Mouse (Mus musculus): ENCODE data around the gene Psmb10. TPM values are rescaled to one million over a fixed set of nuclear protein-coding genes. Genes with fewer than 3 reads are reported as not detected.

Psmb10 gene
- polyA plus RNA-seq, 1 experiment, result 73.5 TPM

- no peak overlapping the region for H3K4me3 ChIP-seq (ENCODE audit: insufficient read depth, poor library complexity, severe bottlenecking)
These were observed 23.3 kb upstream of the Psmb10 start for GRCm38 (mm10) chr8:105961536-105961935.

DNA sequence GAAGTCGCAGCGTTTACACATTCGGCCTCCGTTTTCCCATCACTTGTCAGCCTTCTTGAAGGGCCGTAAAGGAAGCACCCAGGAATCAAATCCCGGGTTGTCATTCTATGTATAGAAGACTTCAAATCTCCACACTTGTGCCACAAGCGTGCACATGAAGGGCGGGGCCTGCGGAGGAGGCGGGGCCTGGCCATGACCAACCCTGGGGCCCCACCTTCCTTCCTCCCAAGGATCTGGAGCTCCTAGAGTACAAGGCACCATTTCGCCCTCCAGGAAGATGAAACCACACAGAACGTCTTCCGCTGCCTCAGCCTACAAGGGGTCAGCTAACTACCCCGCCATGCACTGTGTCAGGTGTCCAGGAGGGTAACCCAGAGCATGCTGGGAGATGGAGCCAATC is 22.9 kb upstream of the Psmb10 start:
- no peak overlapping the region for H3ac ChIP-seq (ENCODE audit: control insufficient read depth, insufficient read length, low read depth)
- peaks cover 50% of the 10 kb centered on the region for H3K79me3 ChIP-seq (ENCODE audit: low read depth)
- H3K27me3 ChIP-seq (ENCODE audit: control insufficient read depth, insufficient read depth, insufficient read length), result no peaks in the 10 kb centered on the region
- H3K4me3 ChIP-seq (ENCODE audit: insufficient read depth, poor library complexity, severe bottlenecking), result no peak overlapping the region
- peaks cover 70% of the 10 kb centered on the region for H3K79me2 ChIP-seq (ENCODE audit: control insufficient read depth, insufficient read depth)
- peaks cover 34% of the 10 kb centered on the region for H3K36me3 ChIP-seq (ENCODE audit: control insufficient read depth, insufficient read depth)
- TF ChIP-seq MAX (IDR thresholded peaks at IDR 0.05) (no peak), CTCF (IDR thresholded peaks at IDR 0.05; ENCODE audit: control insufficient read depth, insufficient read depth, insufficient read length) (no peak), CEBPB (IDR thresholded peaks at IDR 0.05; ENCODE audit: low read depth) (no peak), MYOD1 (IDR thresholded peaks at IDR 0.05; ENCODE audit: control insufficient read depth, insufficient read length, low read depth) (no peak), MYOG (IDR thresholded peaks at IDR 0.05; ENCODE audit: control insufficient read depth, extremely low read depth, insufficient read length) (no peak), USF1 (IDR thresholded peaks at IDR 0.05; ENCODE audit: low read depth) (no peak), FOSL1 (IDR thresholded peaks at IDR 0.05; ENCODE audit: insufficient read depth, low read length, poor library complexity, severe bottlenecking) (no peak)

More at GRCm38 (mm10) chr8:105961536-105961935, 23.3 kb upstream of the Psmb10 start:
- Histone ChIP-seq H3K36me3 (ENCODE audit: control insufficient read depth, insufficient read depth) (peaks cover 30% of the 10 kb centered on the region), H3K79me3 (ENCODE audit: low read depth) (peaks cover 48% of the 10 kb centered on the region), H3K79me2 (ENCODE audit: control insufficient read depth, insufficient read depth) (peaks cover 70% of the 10 kb centered on the region), H3K27me3 (ENCODE audit: control insufficient read depth, insufficient read depth, insufficient read length) (no peaks in the 10 kb centered on the region), H3ac (ENCODE audit: control insufficient read depth, insufficient read length, low read depth) (no peak overlapping the region)
- TF ChIP-seq FOSL1 (IDR thresholded peaks at IDR 0.05; ENCODE audit: insufficient read depth, low read length, poor library complexity, severe bottlenecking) (no peak), MAX (IDR thresholded peaks at IDR 0.05) (no peak), CTCF (IDR thresholded peaks at IDR 0.05; ENCODE audit: control insufficient read depth, insufficient read depth, insufficient read length) (no peak), MYOD1 (IDR thresholded peaks at IDR 0.05; ENCODE audit: control insufficient read depth, insufficient read length, low read depth) (no peak), USF1 (IDR thresholded peaks at IDR 0.05; ENCODE audit: low read depth) (no peak), CEBPB (IDR thresholded peaks at IDR 0.05; ENCODE audit: low read depth) (no peak), MYOG (IDR thresholded peaks at IDR 0.05; ENCODE audit: control insufficient read depth, extremely low read depth, insufficient read length) (no peak)

- Histone ChIP-seq H3K79me3 (ENCODE audit: low read depth) (peaks cover 43% of the 10 kb centered on the region), H3ac (ENCODE audit: control insufficient read depth, insufficient read length, low read depth) (no peak overlapping the region), H3K36me3 (ENCODE audit: control insufficient read depth, insufficient read depth) (peaks cover 47% of the 10 kb centered on the region), H3K79me2 (ENCODE audit: control insufficient read depth, insufficient read depth) (peaks cover 55% of the 10 kb centered on the region), H3K27me3 (ENCODE audit: control insufficient read depth, insufficient read depth, insufficient read length) (no peaks in the 10 kb centered on the region), H3K4me3 (ENCODE audit: insufficient read depth, poor library complexity, severe bottlenecking) (no peak overlapping the region)
- no peak for TF ChIP-seq FOSL1 (IDR thresholded peaks at IDR 0.05; ENCODE audit: insufficient read depth, low read length, poor library complexity, severe bottlenecking)
- TF ChIP-seq CTCF (IDR thresholded peaks at IDR 0.05; ENCODE audit: control insufficient read depth, insufficient read depth, insufficient read length), result no peak
- no peak for TF ChIP-seq MYOD1 (IDR thresholded peaks at IDR 0.05; ENCODE audit: control insufficient read depth, insufficient read length, low read depth)
- TF ChIP-seq CEBPB (IDR thresholded peaks at IDR 0.05; ENCODE audit: low read depth), result no peak
- no peak for TF ChIP-seq USF1 (IDR thresholded peaks at IDR 0.05; ENCODE audit: low read depth)
- TF ChIP-seq MAX (IDR thresholded peaks at IDR 0.05), result no peak
- TF ChIP-seq MYOG (IDR thresholded peaks at IDR 0.05; ENCODE audit: control insufficient read depth, extremely low read depth, insufficient read length), result no peak
These were observed 21.1 kb upstream of the Psmb10 start for GRCm38 (mm10) chr8:105959350-105959749.

- Histone ChIP-seq H3K79me3 (ENCODE audit: low read depth) (peaks cover 28% of the 10 kb centered on the region), H3ac (ENCODE audit: control insufficient read depth, insufficient read length, low read depth) (peak overlapping the region; percentile 26), H3K79me2 (ENCODE audit: control insufficient read depth, insufficient read depth) (peaks cover 39% of the 10 kb centered on the region), H3K4me3 (ENCODE audit: insufficient read depth, poor library complexity, severe bottlenecking) (no peak overlapping the region), H3K36me3 (ENCODE audit: control insufficient read depth, insufficient read depth) (peaks cover 57% of the 10 kb centered on the region), H3K27me3 (ENCODE audit: control insufficient read depth, insufficient read depth, insufficient read length) (no peaks in the 10 kb centered on the region)
- peak; percentile 23 for TF ChIP-seq CTCF (IDR thresholded peaks at IDR 0.05; ENCODE audit: control insufficient read depth, insufficient read depth, insufficient read length)
- TF ChIP-seq MYOG (IDR thresholded peaks at IDR 0.05; ENCODE audit: control insufficient read depth, extremely low read depth, insufficient read length), result no peak
These were observed 19.6 kb upstream of the Psmb10 start for GRCm38 (mm10) chr8:105957813-105958212.

DNA sequence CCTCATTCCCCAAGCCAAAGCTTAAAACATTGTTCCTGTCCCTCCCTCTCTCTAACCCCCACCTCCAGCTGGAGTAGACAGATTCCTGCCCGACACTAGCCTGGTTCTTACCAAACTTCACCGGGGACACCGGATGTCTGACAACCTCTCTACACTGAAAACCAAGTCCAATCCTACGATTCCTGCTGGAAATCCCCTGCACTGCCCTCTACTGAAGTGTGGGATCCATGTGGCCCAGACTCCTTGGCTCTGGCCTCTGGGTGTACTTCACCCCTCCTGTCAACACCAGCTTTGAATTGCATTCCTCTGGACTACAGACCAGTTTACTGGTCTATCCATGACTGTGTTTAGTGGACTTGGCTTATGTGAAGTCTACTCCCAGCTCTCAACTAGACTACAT is 18.3 kb upstream of the Psmb10 start:
- Histone ChIP-seq H3K79me2 (ENCODE audit: control insufficient read depth, insufficient read depth) (peaks cover 27% of the 10 kb centered on the region), H3K79me3 (ENCODE audit: low read depth) (peaks cover 16% of the 10 kb centered on the region), H3K4me3 (ENCODE audit: insufficient read depth, poor library complexity, severe bottlenecking) (no peak overlapping the region), H3ac (ENCODE audit: control insufficient read depth, insufficient read length, low read depth) (no peak overlapping the region), H3K36me3 (ENCODE audit: control insufficient read depth, insufficient read depth) (peaks cover 65% of the 10 kb centered on the region), H3K27me3 (ENCODE audit: control insufficient read depth, insufficient read depth, insufficient read length) (no peaks in the 10 kb centered on the region)
- TF ChIP-seq FOSL1 (IDR thresholded peaks at IDR 0.05; ENCODE audit: insufficient read depth, low read length, poor library complexity, severe bottlenecking) (no peak), CTCF (IDR thresholded peaks at IDR 0.05; ENCODE audit: control insufficient read depth, insufficient read depth, insufficient read length) (no peak), MYOD1 (IDR thresholded peaks at IDR 0.05; ENCODE audit: control insufficient read depth, insufficient read length, low read depth) (no peak), MAX (IDR thresholded peaks at IDR 0.05) (no peak), USF1 (IDR thresholded peaks at IDR 0.05; ENCODE audit: low read depth) (no peak)

- no peaks in the 10 kb centered on the region for H3K79me2 ChIP-seq (ENCODE audit: control insufficient read depth, insufficient read depth)
- no peaks in the 10 kb centered on the region for H3K27me3 ChIP-seq (ENCODE audit: control insufficient read depth, insufficient read depth, insufficient read length)
- TF ChIP-seq CTCF (IDR thresholded peaks at IDR 0.05; ENCODE audit: control insufficient read depth, insufficient read depth, insufficient read length), result no peak
- no peak for TF ChIP-seq FOSL1 (IDR thresholded peaks at IDR 0.05; ENCODE audit: insufficient read depth, low read length, poor library complexity, severe bottlenecking)
- TF ChIP-seq USF1 (IDR thresholded peaks at IDR 0.05; ENCODE audit: low read depth), result no peak
- no peak for TF ChIP-seq MAX (IDR thresholded peaks at IDR 0.05)
- no peak for TF ChIP-seq MYOD1 (IDR thresholded peaks at IDR 0.05; ENCODE audit: control insufficient read depth, insufficient read length, low read depth)
- no peak for TF ChIP-seq MYOG (IDR thresholded peaks at IDR 0.05; ENCODE audit: control insufficient read depth, extremely low read depth, insufficient read length)
- no peak for TF ChIP-seq CEBPB (IDR thresholded peaks at IDR 0.05; ENCODE audit: low read depth)
- peaks cover 58% of the 10 kb centered on the region for H3K36me3 ChIP-seq (ENCODE audit: control insufficient read depth, insufficient read depth)
- H3K79me3 ChIP-seq (ENCODE audit: low read depth), result no peaks in the 10 kb centered on the region
- no peak overlapping the region for H3ac ChIP-seq (ENCODE audit: control insufficient read depth, insufficient read length, low read depth)
- no peak overlapping the region for H3K4me3 ChIP-seq (ENCODE audit: insufficient read depth, poor library complexity, severe bottlenecking)
These were observed 12.9 kb upstream of the Psmb10 start for GRCm38 (mm10) chr8:105951057-105951659.

Measured in C2C12 (cell line).